Mouse (Mus musculus) v-Abl transformed pro-B cells (cell line): ENCODE results near the gene Cox17.

Experiments
- in situ Hi-C, 2 experiments: fragments of 400-800 bp; cut with MboI; formaldehyde crosslinking; loops; one replicate each; pipeline ENCODE4 v1.15.1; 2025; ENCODE audit not compliant: unreplicated experiment in 2 of 2

Gene Cox17

GRCm38 (mm10) chr16:38347588-38347987 lies 797 bp downstream of the Cox17 start:
- in situ Hi-C loops: loop anchor here (5.0 to 25.0 kb wide), 8 partner anchors 135 to 715 kb away; partner anchors contain the start of gene Upk1b (in 1 of the 2)

- in situ Hi-C loops: loop anchor here (5.0 to 25.0 kb wide), 8 partner anchors 134 to 714 kb away; partner anchors contain the start of gene Upk1b (in 1 of the 2)
Observed at GRCm38 (mm10) chr16:38348217-38348761, 1.5 kb downstream of the Cox17 start.

- in situ Hi-C loops: loop anchor here (5.0 to 25.0 kb wide), 8 partner anchors 132 to 712 kb away; partner anchors contain the start of gene Upk1b (in 1 of the 2)
Observed at GRCm38 (mm10) chr16:38349881-38350280, 3.1 kb downstream of the Cox17 start.

- in situ Hi-C loops: no loop called here
Observed at GRCm38 (mm10) chr16:38350361-38350855, 3.6 kb downstream of the Cox17 start.

GRCm38 (mm10) chr16:38350939-38351338 lies 4.1 kb downstream of the Cox17 start:
- in situ Hi-C loops: no loop called here

GRCm38 (mm10) chr16:38352031-38352430 lies 5.2 kb downstream of the Cox17 start:
- in situ Hi-C loops: no loop called here

- in situ Hi-C loops: no loop called here
Observed at GRCm38 (mm10) chr16:38352851-38353250, 6.1 kb downstream of the Cox17 start.

- in situ Hi-C loops: no loop called here
Observed at GRCm38 (mm10) chr16:38353642-38354041, 6.9 kb downstream of the Cox17 start.

- in situ Hi-C loops: no loop called here
Observed at GRCm38 (mm10) chr16:38354185-38354913, 7.6 kb downstream of the Cox17 start.

GRCm38 (mm10) chr16:38358256-38358812 lies 11.5 kb downstream of the Cox17 start:
- in situ Hi-C loops: no loop called here

GRCm38 (mm10) chr16:38359241-38359640 lies 12.4 kb downstream of the Cox17 start:
- in situ Hi-C loops: no loop called here

- in situ Hi-C loops: no loop called here
Observed at GRCm38 (mm10) chr16:38359857-38360256, 13.1 kb downstream of the Cox17 start.

- in situ Hi-C loops: no loop called here
Observed at GRCm38 (mm10) chr16:38360317-38360716, 13.5 kb downstream of the Cox17 start.

GRCm38 (mm10) chr16:38361933-38362332 lies 15.1 kb downstream of the Cox17 start, which contains the start of gene Popdc2:
Popdc2 (plus strand) TSS chr16:38362209.
- in situ Hi-C loops: no loop called here

GRCm38 (mm10) chr16:38362493-38363255 lies 15.9 kb downstream of the Cox17 start:
- in situ Hi-C loops: no loop called here

GRCm38 (mm10) chr16:38363256-38363595 lies 16.4 kb downstream of the Cox17 start:
- in situ Hi-C loops: no loop called here

GRCm38 (mm10) chr16:38363657-38364056 lies 16.9 kb downstream of the Cox17 start:
- in situ Hi-C loops: no loop called here

- in situ Hi-C loops: no loop called here
Observed at GRCm38 (mm10) chr16:38365390-38365789, 18.6 kb downstream of the Cox17 start.

- in situ Hi-C loops: no loop called here
Observed at GRCm38 (mm10) chr16:38366231-38366630, 19.4 kb downstream of the Cox17 start.

- in situ Hi-C loops: no loop called here
Observed at GRCm38 (mm10) chr16:38368336-38368735, 21.5 kb downstream of the Cox17 start.

- in situ Hi-C loops: no loop called here
Observed at GRCm38 (mm10) chr16:38369000-38369399, 22.2 kb downstream of the Cox17 start.
